Mouse (Mus musculus): ENCODE results near the gene Ipo8.

The Ipo8 gene

GRCm38 (mm10) chr6:148771423-148771822 lies 59.8 kb downstream of the Ipo8 start:
- POLR2A ChIA-PET: no interaction called here
- CTCF ChIA-PET: no interaction called here

DNA sequence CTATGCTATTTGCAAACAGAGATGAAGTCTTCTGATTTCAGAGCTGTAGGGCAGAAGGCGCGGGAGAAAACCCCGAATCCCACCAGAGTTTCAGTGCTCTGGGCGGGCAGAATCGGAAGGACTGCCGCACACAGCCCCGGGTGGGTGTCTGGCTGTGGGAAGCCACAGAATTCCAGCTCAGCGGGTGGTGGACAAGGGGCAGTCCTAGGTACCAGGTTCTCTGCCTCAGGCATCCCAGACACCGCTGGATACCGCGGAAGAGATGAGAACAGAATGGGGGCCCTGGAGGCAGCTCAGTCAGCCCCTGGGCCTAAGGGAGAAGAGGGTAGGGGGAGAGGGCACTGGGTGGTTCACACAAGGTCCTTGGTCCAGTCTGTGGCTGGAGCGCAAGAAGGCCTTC lies 62.8 kb downstream of the Ipo8 start:
- ChIA-PET POLR2A (interaction anchor here in 2 of 4 experiments (0.6 to 1.4 kb wide), 7 partner anchors 15 to 367 kb away, joined by 3 to 5 read pairs (median 3); no protein-coding TSS in a partner anchor), CTCF (interaction anchor here in 3 of 4 experiments (0.7 to 1.6 kb wide), 3 partner anchors 243 to 670 kb away, joined by 3 to 6 read pairs (median 4); no protein-coding TSS in a partner anchor)

- POLR2A ChIA-PET: interaction anchor here in 2 of 4 experiments (1.2 kb wide), 2 partner anchors 15 to 64 kb away, joined by 3 to 4 read pairs; partner anchors contain the start of gene Ipo8 (in 1 of the 2)
- CTCF ChIA-PET: interaction anchor here (0.5 to 1.6 kb wide), 5 partner anchors 39 to 701 kb away, joined by 3 to 8 read pairs (median 4); no protein-coding TSS in a partner anchor
Observed at GRCm38 (mm10) chr6:148767228-148767627, 64.0 kb downstream of the Ipo8 start.

DNA sequence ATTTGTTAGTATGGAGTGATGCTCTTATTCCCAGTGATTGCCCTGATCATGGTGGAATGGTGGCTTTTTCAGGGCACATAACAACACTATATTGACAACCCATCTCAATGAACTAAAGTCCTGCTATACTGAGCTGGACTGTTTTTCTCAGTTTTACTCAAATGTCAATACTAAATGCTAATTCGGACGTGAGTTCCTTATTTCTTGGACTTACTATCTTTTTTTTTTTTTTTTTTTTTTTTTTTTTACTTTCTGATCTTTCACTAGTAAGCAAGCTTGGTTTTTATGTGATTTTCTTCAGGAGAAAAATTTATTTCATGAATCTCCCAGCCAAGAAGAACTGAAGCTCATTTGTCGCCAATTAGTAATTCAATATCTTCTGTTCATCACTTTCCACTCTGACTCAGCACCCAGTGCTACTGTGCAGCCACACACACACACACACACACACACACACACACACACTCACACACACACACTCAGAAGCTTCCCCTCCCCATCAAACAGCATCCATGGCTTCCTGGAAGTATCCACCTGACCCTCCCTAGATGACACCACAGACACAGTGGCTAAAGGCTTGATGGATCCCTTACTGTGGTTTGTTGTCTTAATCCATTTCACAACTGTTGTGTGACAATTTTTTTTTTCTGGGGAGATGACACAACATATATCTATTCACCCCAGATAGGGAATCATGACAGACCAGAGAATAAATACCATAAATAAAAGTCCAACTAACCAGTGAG lies 69.1 kb downstream of the Ipo8 start:
- POLR2A ChIA-PET: interaction anchor here in 2 of 4 experiments (1.4 to 1.7 kb wide), 2 partner anchors 22 to 134 kb away, joined by 4 to 5 read pairs; partner anchors contain the start of gene Caprin2 (in 1 of the 2)
- CTCF ChIA-PET: interaction anchor here in 1 of 4 experiments (0.6 to 0.7 kb wide), 3 partner anchors 87 to 513 kb away, joined by 4 to 15 read pairs (median 10); no protein-coding TSS in a partner anchor

GRCm38 (mm10) chr6:148761475-148761874 lies 69.8 kb downstream of the Ipo8 start:
- CTCF ChIA-PET: interaction anchor here in 1 of 4 experiments (0.7 kb wide), 1 partner anchor 459 kb away, joined by 10 read pairs; no protein-coding TSS in a partner anchor

GRCm38 (mm10) chr6:148756535-148756934 lies 74.7 kb downstream of the Ipo8 start:
- POLR2A ChIA-PET: interaction anchor here in 1 of 4 experiments (0.9 kb wide), 1 partner anchor 314 kb away, joined by 3 read pairs; no protein-coding TSS in a partner anchor

More at GRCm38 (mm10) chr6:148761475-148761874, 69.8 kb downstream of the Ipo8 start:
- POLR2A ChIA-PET: interaction anchor here in 2 of 4 experiments (1.4 to 1.7 kb wide), 2 partner anchors 23 to 134 kb away, joined by 4 to 5 read pairs; partner anchors contain the start of gene Caprin2 (in 1 of the 2)

DNA sequence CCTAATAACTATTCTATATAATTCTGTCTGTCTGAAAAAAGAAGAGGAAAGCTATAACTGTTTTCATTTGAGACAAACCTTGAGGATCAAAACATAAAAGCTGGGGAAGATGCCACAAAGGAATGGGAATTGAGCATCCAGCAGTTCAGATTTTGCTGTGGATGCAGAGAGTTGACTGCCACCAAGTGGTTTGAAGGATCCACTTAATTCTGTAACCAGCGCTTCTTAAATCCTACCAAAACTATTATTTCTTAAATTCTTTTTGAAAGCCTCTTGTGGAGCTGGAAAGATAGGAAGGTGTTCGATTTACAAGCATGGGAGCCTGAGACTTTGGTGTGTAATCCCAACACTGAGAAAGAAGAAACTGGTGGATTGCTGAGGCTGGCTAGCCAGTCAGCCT lies 79.9 kb downstream of the Ipo8 start:
- POLR2A ChIA-PET: interaction anchor here in 1 of 4 experiments (0.6 kb wide), 1 partner anchor 402 kb away, joined by 3 read pairs; no protein-coding TSS in a partner anchor
- CTCF ChIA-PET: no interaction called here

More at GRCm38 (mm10) chr6:148756535-148756934, 74.7 kb downstream of the Ipo8 start:
- CTCF ChIA-PET: interaction anchor here in 1 of 4 experiments (0.5 kb wide), 1 partner anchor 49 kb away, joined by 6 read pairs; no protein-coding TSS in a partner anchor

DNA sequence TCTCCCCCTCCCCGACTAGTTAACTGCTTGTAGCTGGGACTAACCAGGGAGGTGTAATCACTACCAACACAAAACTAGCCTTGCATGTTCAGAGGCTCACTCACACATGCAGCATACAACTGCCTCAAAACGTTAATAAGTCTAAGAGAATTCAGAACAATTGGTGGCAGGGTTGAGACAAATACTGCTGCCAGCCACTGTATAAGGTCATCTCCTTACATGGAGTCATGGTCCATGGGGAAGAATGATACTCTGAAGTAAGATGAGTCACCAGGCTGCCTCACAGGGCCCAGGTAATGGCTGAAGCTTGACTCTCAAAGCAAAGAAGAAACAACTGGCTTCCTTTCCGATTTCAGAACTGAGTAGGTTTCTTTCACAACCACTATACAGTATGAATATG lies 81.1 kb downstream of the Ipo8 start:
- POLR2A ChIA-PET: no interaction called here
- CTCF ChIA-PET: no interaction called here

DNA sequence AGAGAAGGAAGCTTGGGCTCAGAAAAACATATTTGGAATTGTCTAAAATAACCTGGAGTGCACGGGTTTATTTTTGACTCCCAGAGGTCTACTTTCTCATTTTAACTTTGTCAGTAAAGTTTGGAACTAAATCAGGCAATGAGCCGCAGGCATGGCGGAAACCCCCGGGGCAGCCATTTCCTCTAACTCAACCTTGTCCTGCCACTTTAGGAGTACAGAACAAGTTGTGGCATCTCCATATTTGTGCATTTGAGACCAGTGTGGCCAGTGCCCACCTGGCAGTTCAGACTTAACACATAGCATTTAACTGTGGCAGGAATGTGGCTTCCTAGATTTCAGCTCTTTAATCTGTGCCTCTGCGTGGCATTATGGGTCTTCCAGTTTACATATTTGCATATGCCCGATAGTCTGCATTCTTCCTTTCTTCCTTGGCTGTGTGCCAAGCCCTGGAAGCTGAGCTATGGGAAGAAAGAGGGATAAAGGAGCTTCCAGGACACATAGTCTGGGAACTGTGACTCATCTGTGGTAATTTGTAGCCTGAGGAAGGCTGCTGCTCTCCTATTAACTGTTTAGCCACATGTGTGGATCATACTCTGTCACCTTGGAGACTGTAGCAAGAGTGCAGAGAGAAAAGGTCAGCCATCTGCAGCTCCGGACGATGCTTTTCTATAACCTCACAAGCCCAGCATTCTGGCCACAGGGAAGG lies 90.6 kb downstream of the Ipo8 start:
- CTCF ChIA-PET: interaction anchor here in 1 of 4 experiments (0.6 kb wide), 1 partner anchor 59 kb away, joined by 6 read pairs; no protein-coding TSS in a partner anchor
- POLR2A ChIA-PET: no interaction called here

- POLR2A ChIA-PET: no interaction called here
- CTCF ChIA-PET: interaction anchor here in 1 of 4 experiments (0.6 kb wide), 1 partner anchor 776 kb away, joined by 7 read pairs; no protein-coding TSS in a partner anchor
Observed at GRCm38 (mm10) chr6:148736390-148736789, 94.9 kb downstream of the Ipo8 start.

- POLR2A ChIA-PET: no interaction called here
Observed at GRCm38 (mm10) chr6:148734012-148734411, 97.3 kb downstream of the Ipo8 start.

DNA sequence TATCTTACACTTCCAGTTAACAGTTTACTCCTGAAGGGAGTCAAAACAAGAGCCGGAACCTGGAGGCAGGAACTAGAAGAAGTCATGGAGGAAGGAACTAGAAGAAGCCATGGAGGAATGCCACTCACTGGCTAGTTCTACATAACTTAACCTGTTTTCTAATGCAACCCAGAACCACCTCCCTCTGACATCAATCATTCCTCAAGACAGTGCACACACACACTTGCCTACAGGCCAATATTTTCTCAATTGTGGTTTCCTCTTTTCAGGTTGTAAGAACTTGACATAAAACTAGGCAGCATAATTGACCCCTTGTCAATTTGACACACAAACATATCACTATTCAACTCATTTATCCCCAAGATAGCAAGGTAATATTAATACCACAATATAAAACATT lies 98.3 kb downstream of the Ipo8 start:
- ChIA-PET CTCF (no interaction called here), POLR2A (no interaction called here)

More at GRCm38 (mm10) chr6:148734012-148734411, 97.3 kb downstream of the Ipo8 start:
- CTCF ChIA-PET: no interaction called here

DNA sequence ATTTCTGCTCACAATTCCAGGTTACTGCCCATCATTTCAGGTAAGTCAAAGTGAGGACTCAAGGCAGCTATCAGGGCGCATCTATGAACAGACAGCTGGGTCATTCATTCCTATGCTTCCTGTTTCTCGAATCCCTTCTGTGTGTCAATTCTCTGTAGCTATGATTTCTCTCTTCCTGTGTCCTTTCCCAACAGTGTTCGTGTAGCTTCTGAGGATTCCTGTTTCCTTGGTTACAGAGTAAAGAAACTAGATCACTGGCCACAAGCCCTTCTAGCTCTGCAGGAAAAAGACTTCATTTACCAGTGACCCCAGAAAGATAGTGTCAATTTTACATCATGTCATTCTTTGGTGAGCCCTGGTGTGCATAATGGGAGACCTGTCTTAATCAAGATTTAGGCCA lies 102.7 kb downstream of the Ipo8 start:
- ChIA-PET CTCF (interaction anchor here in 1 of 4 experiments (0.7 kb wide), 1 partner anchor 39 kb away, joined by 3 read pairs; no protein-coding TSS in a partner anchor), POLR2A (no interaction called here)

DNA sequence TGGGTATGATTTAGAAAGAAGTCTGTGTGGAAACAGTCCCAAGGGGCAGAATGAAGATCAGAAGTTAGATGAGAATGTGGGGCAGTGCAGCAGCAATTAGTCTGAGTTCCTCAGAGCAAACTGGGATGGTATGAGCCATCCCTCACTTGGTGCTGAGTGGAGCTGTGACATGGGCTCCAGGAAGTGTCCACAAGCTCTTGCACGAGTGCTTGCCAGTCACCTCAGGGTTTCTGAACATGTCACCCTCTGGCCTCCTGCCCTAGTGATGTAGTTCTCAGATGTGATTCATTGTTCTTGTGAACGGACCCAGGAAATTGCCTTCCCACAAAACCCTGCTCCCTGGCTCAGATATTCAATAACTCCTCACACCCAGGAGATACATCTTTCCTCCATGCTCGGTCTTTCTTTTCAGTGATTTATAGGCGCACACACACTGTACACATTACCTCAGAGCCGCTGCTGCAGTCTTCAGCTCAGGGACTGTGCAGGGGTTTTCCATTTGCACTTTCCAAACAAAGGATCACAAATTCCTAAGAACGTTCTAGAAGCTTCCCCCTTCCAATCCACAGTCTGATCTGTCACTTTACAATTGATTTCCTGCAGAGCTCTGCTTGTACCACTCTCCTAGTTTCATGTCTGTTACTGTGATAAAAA lies 103.3 kb downstream of the Ipo8 start:
- POLR2A ChIA-PET: no interaction called here
- CTCF ChIA-PET: interaction anchor here in 1 of 4 experiments (0.7 kb wide), 1 partner anchor 40 kb away, joined by 3 read pairs; no protein-coding TSS in a partner anchor

DNA sequence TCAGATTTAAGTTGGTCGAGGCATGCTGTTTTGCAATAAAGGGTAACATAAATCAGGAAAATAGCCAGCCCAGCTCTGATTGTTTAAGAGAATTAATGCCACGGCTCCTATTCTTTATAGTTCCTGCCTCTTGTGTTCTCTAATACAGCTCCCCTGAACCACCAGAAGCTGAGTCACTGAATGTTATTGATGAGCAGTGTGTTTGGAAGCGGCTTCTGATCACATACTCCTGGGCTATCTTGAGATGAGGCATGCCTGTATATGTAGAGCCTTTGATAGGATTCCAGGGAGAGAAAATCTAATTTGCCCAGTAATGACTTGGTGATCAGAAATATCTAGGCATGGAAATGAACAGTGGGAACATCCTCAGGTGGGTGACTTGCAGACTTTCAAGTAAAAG lies 106.8 kb downstream of the Ipo8 start:
- ChIA-PET POLR2A (no interaction called here), CTCF (no interaction called here)

All from embryonic stem cell, embryonic (primary cell).